Mouse (Mus musculus) adrenal gland, postnatal 36 days (tissue): ENCODE measurements around the gene Adipoq. TPM values are rescaled to one million over a fixed set of nuclear protein-coding genes. Genes with fewer than 3 reads are reported as not detected.

ENCODE experiments used
- DNase-seq, 2 experiments: peaks; one replicate each; pipeline ENCODE4 v3.0.0; 2021; ENCODE audit warnings: mixed read lengths in 1 of 2
- total RNA-seq, 2 experiments: library from RNA; stranded (reverse); gene quantifications; 2 replicates each; pipeline ENCODE4 v1.2.3; 2021

Adipoq gene
- total RNA-seq, 2 experiments from 2014 or later, result 289 to 393 TPM

GRCm38 (mm10) chr16:23114339-23115171 is 31.8 kb upstream of the Adipoq start:
- no peak for DNase-seq

- DNase-seq, result no peak
These were observed 30.9 kb upstream of the Adipoq start for GRCm38 (mm10) chr16:23115486-23115885.

GRCm38 (mm10) chr16:23117173-23117572 is 29.2 kb upstream of the Adipoq start:
- no peak for DNase-seq

- no peak for DNase-seq
These were observed 23.9 kb upstream of the Adipoq start for GRCm38 (mm10) chr16:23122446-23122845.

- DNase-seq, result no peak
These were observed 23.2 kb upstream of the Adipoq start for GRCm38 (mm10) chr16:23123104-23123503.

- DNase-seq, result no peak
These were observed 21.9 kb upstream of the Adipoq start for GRCm38 (mm10) chr16:23124398-23124797.

- no peak for DNase-seq
These were observed 19.0 kb upstream of the Adipoq start for GRCm38 (mm10) chr16:23127311-23127672.

- peak; percentile 93 to 95 for DNase-seq
These were observed 18.5 kb upstream of the Adipoq start, which contains the start of gene Rfc4 for GRCm38 (mm10) chr16:23127673-23128375. Gene Rfc4 (minus strand): TSS chr16:23127737.

GRCm38 (mm10) chr16:23130303-23130702 is 16.0 kb upstream of the Adipoq start:
- no peak for DNase-seq

GRCm38 (mm10) chr16:23132336-23132735 is 14.0 kb upstream of the Adipoq start:
- DNase-seq, result no peak

- DNase-seq, result peak in 1 of 2 experiments; percentile 36
These were observed 10.8 kb upstream of the Adipoq start for GRCm38 (mm10) chr16:23135421-23136149.

- DNase-seq, result no peak
These were observed 9.8 kb upstream of the Adipoq start for GRCm38 (mm10) chr16:23136406-23136970.

GRCm38 (mm10) chr16:23140911-23141310 is 5.4 kb upstream of the Adipoq start:
- no peak for DNase-seq

GRCm38 (mm10) chr16:23144326-23144725 is 2.0 kb upstream of the Adipoq start:
- DNase-seq, result no peak

GRCm38 (mm10) chr16:23145211-23145610 is 1.1 kb upstream of the Adipoq start:
- no peak for DNase-seq

GRCm38 (mm10) chr16:23148936-23149335 is 2.6 kb downstream of the Adipoq start:
- DNase-seq, result no peak

GRCm38 (mm10) chr16:23149396-23149795 is 3.1 kb downstream of the Adipoq start:
- DNase-seq, result no peak

GRCm38 (mm10) chr16:23151423-23151822 is 5.1 kb downstream of the Adipoq start:
- DNase-seq, result peak; percentile 46 to 63

GRCm38 (mm10) chr16:23154261-23154660 is 7.9 kb downstream of the Adipoq start:
- DNase-seq, result no peak

GRCm38 (mm10) chr16:23157013-23157412 is 10.7 kb downstream of the Adipoq start:
- no peak for DNase-seq

GRCm38 (mm10) chr16:23158292-23158691 is 12.0 kb downstream of the Adipoq start:
- DNase-seq, result no peak

- DNase-seq, result peak; percentile 37 to 39
These were observed 12.6 kb downstream of the Adipoq start for GRCm38 (mm10) chr16:23158957-23159356.
